9 mouse cellular contexts compared by ENCODE assay signal in the genomic region with DNA sequence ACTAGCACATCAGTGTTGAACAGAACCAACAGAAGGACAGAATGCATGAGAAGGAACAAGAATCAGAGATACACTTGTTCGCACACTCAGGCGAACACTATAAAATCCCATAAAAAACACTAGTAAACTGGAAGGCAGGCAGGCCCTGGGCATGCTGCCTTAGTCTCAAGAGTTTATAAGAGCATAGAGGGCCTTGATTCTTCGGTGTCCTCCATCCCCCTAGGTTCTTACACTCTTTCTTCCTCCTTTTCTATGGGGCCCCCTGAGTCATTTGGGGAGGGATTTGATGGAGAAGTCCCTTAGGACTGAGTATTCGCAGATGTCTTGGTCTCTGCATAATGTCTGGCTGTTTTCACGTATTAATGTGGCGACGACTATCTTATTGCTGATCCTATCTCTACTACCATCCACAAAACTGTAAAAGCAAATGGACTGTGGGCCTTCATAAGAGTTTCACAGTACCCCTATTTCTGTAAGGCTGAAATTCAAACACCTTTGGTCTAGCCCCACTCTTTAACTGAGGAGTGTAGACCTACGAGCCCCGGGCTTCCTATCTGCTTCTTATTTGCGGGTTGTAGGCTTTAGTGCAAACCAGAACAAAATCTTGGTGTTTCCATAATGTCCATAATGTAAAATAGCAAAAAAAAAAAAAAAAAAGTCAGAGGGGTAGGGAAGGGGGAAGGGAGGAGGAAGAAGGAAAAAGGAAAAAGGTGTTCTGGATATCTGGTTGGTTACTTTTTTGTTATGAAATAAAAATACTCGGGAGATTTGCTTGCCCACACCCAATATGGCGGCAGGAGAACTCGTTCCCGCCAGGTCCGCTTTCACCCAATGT. TPM values are rescaled to one million over a fixed set of nuclear protein-coding genes. Genes with fewer than 3 reads are reported as not detected.
DNase-seq lines count a peak whose midpoint lies in the region; ATAC-seq and TF ChIP-seq lines count a peak whose summit lies in the region.
"Had no signal": no experiment of that assay in that cellular context is flagged by ENCODE, and none has a peak within 500 bp of the region (broad histone marks: within the 10 kb centered on the region; RNA-seq: fewer than 3 reads in every experiment).

No protein-coding gene starts in this region.

- ATAC-seq in neural tube, embryonic 11.5 days (ENCODE audit: insufficient read depth, low FRiP score, low TSS enrichment): peak; percentile 5; the same call in 1 of the 2 replicates
- ATAC-seq in limb, embryonic 12.5 days (ENCODE audit: insufficient number of reproducible peaks, insufficient read depth, low FRiP score, low TSS enrichment, low read depth): peak; percentile 27
- ATAC-seq in stomach, embryonic 16.5 days (ENCODE audit: insufficient read depth, low FRiP score): no peak

- peak overlapping the region; percentile 66 for H3K4me3 ChIP-seq in neural tube, embryonic 11.5 days (ENCODE audit: low read depth, low read length)
- H3K4me3 ChIP-seq in limb, embryonic 12.5 days (replicated peaks): peak overlapping the region; percentile 79
- peak overlapping the region; percentile 90 for H3K4me3 ChIP-seq in stomach, embryonic 16.5 days (replicated peaks; ENCODE audit: low read length)
- H3K4me3 ChIP-seq in thymus, adult 2 months (ENCODE audit: control insufficient read depth, insufficient read depth, low read length): no peak overlapping the region

- H3K27ac ChIP-seq in neural tube, embryonic 11.5 days (ENCODE audit: low read depth, low read length): no peak overlapping the region
- peak overlapping the region; percentile 69; the same call in 1 of the 2 replicates for H3K27ac ChIP-seq in limb, embryonic 12.5 days
- H3K27ac ChIP-seq in stomach, embryonic 16.5 days (ENCODE audit: low read length): 0 out of 2 replicates have a peak overlapping the region, but pooled peaks have one; percentile 12
- H3K27ac ChIP-seq in thymus, adult 2 months (ENCODE audit: control insufficient read depth, insufficient read depth, low read length): no peak overlapping the region

- H3K9me3 ChIP-seq in neural tube, embryonic 11.5 days (ENCODE audit: control insufficient read depth, low read length): no peaks in the 10 kb centered on the region
- no peaks in the 10 kb centered on the region for H3K9me3 ChIP-seq in limb, embryonic 12.5 days
- H3K9me3 ChIP-seq in stomach, embryonic 16.5 days (replicated peaks; ENCODE audit: control insufficient read depth, low read length): no peaks in the 10 kb centered on the region

- no peak overlapping the region for H3K9ac ChIP-seq in neural tube, embryonic 11.5 days (ENCODE audit: low read length)
- no peak overlapping the region for H3K9ac ChIP-seq in limb, embryonic 12.5 days (replicated peaks)
- H3K9ac ChIP-seq in stomach, embryonic 16.5 days (ENCODE audit: low read length): 0 out of 2 replicates have a peak overlapping the region, but pooled peaks have one; percentile 12

- peaks cover 6% of the 10 kb centered on the region for H3K4me1 ChIP-seq in neural tube, embryonic 11.5 days (ENCODE audit: control insufficient read depth, insufficient read depth, low read length)
- peaks cover 20% of the 10 kb centered on the region for H3K4me1 ChIP-seq in limb, embryonic 12.5 days (replicated peaks)
- H3K4me1 ChIP-seq in stomach, embryonic 16.5 days (ENCODE audit: control insufficient read depth, insufficient read depth, low read length): peaks cover 11% of the 10 kb centered on the region
- H3K4me1 ChIP-seq in thymus, adult 2 months (replicated peaks; ENCODE audit: control insufficient read depth, insufficient read depth, low read length): 0 out of 2 replicates have a peak, but pooled peaks cover 2% of the 10 kb centered on the region

- DNase-seq in cerebellum, adult 8-10 months: peak; percentile 12
- DNase-seq in cerebellum, adult 11 months: no peak
- no peak for DNase-seq in neural tube, embryonic 11.5 days (ENCODE audit: low spot score)
- DNase-seq in neural tube, embryonic 10.5 days (ENCODE audit: extremely low spot score, low spot score): no peak
- DNase-seq in frontal cortex, postnatal 10 days (ENCODE audit: low spot score in 2 of 2): no peak
- no peak for DNase-seq in thymus, adult 2 months

- no peaks in the 10 kb centered on the region for H3K27me3 ChIP-seq in neural tube, embryonic 11.5 days (ENCODE audit: control insufficient read depth, insufficient read depth, low read length)
- peaks cover 11% of the 10 kb centered on the region; the same call in 1 of the 2 replicates for H3K27me3 ChIP-seq in limb, embryonic 12.5 days
- H3K27me3 ChIP-seq in stomach, embryonic 16.5 days (ENCODE audit: control insufficient read depth, insufficient read depth, low read length): no peaks in the 10 kb centered on the region
- no peaks in the 10 kb centered on the region for H3K27me3 ChIP-seq in thymus, adult 2 months (ENCODE audit: control insufficient read depth, insufficient read depth, low read length)

- no peak for TF ChIP-seq POLR2A in thymus, adult 2 months (IDR thresholded peaks at IDR 0.05; ENCODE audit: control insufficient read depth, extremely low read depth, insufficient read depth, low read length, poor library complexity)

- peaks cover 4% of the 10 kb centered on the region; the same call in 1 of the 2 replicates for H3K36me3 ChIP-seq in neural tube, embryonic 11.5 days (ENCODE audit: control insufficient read depth, insufficient read depth, low read length)
- H3K36me3 ChIP-seq in limb, embryonic 12.5 days: peaks cover 18% of the 10 kb centered on the region
- no peaks in the 10 kb centered on the region for H3K36me3 ChIP-seq in stomach, embryonic 16.5 days (ENCODE audit: control insufficient read depth, insufficient read depth, low read length)
- peaks cover 5% of the 10 kb centered on the region for H3K36me3 ChIP-seq in thymus, adult 2 months (ENCODE audit: control insufficient read depth, insufficient read depth, low read length)

- TF ChIP-seq CTCF in thymus, adult 2 months (IDR thresholded peaks at IDR 0.05; ENCODE audit: borderline replicate concordance, control insufficient read depth, extremely low read depth, insufficient read depth, low read length, poor library complexity): no peak

- 56% methylated on average over 15 of the region's 15 CpGs for WGBS in neural tube, embryonic 11.5 days
- WGBS in limb, embryonic 12.5 days: 53% methylated on average over 15 of the region's 15 CpGs
- WGBS in stomach, embryonic 16.5 days: 51% methylated on average over 15 of the region's 15 CpGs
- WGBS in thymus, adult 2 months: 56% methylated on average over 15 of the region's 15 CpGs

- no peak overlapping the region for H3K4me2 ChIP-seq in neural tube, embryonic 11.5 days (ENCODE audit: low read depth)
- H3K4me2 ChIP-seq in limb, embryonic 12.5 days: peak overlapping the region; percentile 62
- peak overlapping the region; percentile 49 for H3K4me2 ChIP-seq in stomach, embryonic 16.5 days (ENCODE audit: low read depth, low read length)

RNA-seq across cellular contexts. Expression of gene Rrm1, which starts 0.5 kb away (rescaled TPM):
- polyA plus RNA-seq in neural tube, embryonic 11.5 days (2014; fragmentation: Nextera tagmentation; extraction: Ambion mirVana): 203 and 211 TPM in 2 replicates
- 190 and 192 TPM in 2 replicates for polyA plus RNA-seq in limb, embryonic 12.5 days (2016; fragmentation: Nextera tagmentation; extraction: Ambion mirVana)
- 131 and 137 TPM in 2 replicates for polyA plus RNA-seq in stomach, embryonic 16.5 days (2015; fragmentation: Nextera tagmentation; extraction: Ambion mirVana)
- 46.3 and 67.1 TPM in 2 replicates for polyA plus RNA-seq in thymus, adult 2 months (2012; rRNA removed)

RNA-seq across cellular contexts. Expression of gene Olfr543, which starts 40.4 kb away (rescaled TPM):
- polyA plus RNA-seq in neural tube, embryonic 11.5 days (2014; fragmentation: Nextera tagmentation; extraction: Ambion mirVana): 0.31 TPM in 1 of 2 replicates, not detected in the other
- 0.24 and 0.33 TPM in 2 replicates for polyA plus RNA-seq in limb, embryonic 12.5 days (2016; fragmentation: Nextera tagmentation; extraction: Ambion mirVana)
- polyA plus RNA-seq in stomach, embryonic 16.5 days (2015; fragmentation: Nextera tagmentation; extraction: Ambion mirVana): 0.30 and 0.54 TPM in 2 replicates
- not detected in 2 replicates for polyA plus RNA-seq in thymus, adult 2 months (2012; rRNA removed)

RNA-seq across cellular contexts. Expression of gene Olfr544, which starts 47.1 kb away (rescaled TPM):
- polyA plus RNA-seq in neural tube, embryonic 11.5 days (2014; fragmentation: Nextera tagmentation; extraction: Ambion mirVana): 0.07 and 0.16 TPM in 2 replicates
- not detected in 2 replicates for polyA plus RNA-seq in limb, embryonic 12.5 days (2016; fragmentation: Nextera tagmentation; extraction: Ambion mirVana)
- polyA plus RNA-seq in stomach, embryonic 16.5 days (2015; fragmentation: Nextera tagmentation; extraction: Ambion mirVana): 0.04 and 0.07 TPM in 2 replicates
- polyA plus RNA-seq in thymus, adult 2 months (2012; rRNA removed): not detected in 2 replicates
- polyA plus RNA-seq: gonadal fat pad, adult 2 months had no signal

RNA-seq across cellular contexts. Expression of gene Olfr545, which starts 58.3 kb away (rescaled TPM):
- polyA plus RNA-seq in neural tube, embryonic 11.5 days (2014; fragmentation: Nextera tagmentation; extraction: Ambion mirVana): 0.08 TPM in 1 of 2 replicates, not detected in the other
- polyA plus RNA-seq in limb, embryonic 12.5 days (2016; fragmentation: Nextera tagmentation; extraction: Ambion mirVana): 0.09 TPM in 1 of 2 replicates, not detected in the other
- polyA plus RNA-seq in stomach, embryonic 16.5 days (2015; fragmentation: Nextera tagmentation; extraction: Ambion mirVana): 0.16 and 0.17 TPM in 2 replicates
- not detected in 2 replicates for polyA plus RNA-seq in thymus, adult 2 months (2012; rRNA removed)
- polyA plus RNA-seq: gonadal fat pad, adult 2 months had no signal

Comparison
In these comparisons a context has a peak if more than half of its experiments do, and no peak if none do; other contexts are left out.
1. H3K27ac ChIP-seq: peak in limb, embryonic 12.5 days (single experiment) and stomach, embryonic 16.5 days (single experiment); none in neural tube, embryonic 11.5 days (single experiment) and thymus, adult 2 months (single experiment).